Mouse (Mus musculus) MEL-GATA-1-ER (cell line): Measurements from ENCODE around the gene Lrrn4cl.
A peak's percentile ranks its signal among the peaks of the same experiment; 100 is the strongest.
"Not testable (repeated sequence)": the region's sequence is repeated elsewhere in the genome, so short reads cannot be mapped to it uniquely, and the experiment has no call there.

ENCODE experiments used
- DNase-seq: peaks from one replicate; pipeline ENCODE4 v3.0.0-alpha.2; 2012; ENCODE audit warnings: low read depth; ENCODE audit errors: extremely low read depth

Lrrn4cl gene

DNA sequence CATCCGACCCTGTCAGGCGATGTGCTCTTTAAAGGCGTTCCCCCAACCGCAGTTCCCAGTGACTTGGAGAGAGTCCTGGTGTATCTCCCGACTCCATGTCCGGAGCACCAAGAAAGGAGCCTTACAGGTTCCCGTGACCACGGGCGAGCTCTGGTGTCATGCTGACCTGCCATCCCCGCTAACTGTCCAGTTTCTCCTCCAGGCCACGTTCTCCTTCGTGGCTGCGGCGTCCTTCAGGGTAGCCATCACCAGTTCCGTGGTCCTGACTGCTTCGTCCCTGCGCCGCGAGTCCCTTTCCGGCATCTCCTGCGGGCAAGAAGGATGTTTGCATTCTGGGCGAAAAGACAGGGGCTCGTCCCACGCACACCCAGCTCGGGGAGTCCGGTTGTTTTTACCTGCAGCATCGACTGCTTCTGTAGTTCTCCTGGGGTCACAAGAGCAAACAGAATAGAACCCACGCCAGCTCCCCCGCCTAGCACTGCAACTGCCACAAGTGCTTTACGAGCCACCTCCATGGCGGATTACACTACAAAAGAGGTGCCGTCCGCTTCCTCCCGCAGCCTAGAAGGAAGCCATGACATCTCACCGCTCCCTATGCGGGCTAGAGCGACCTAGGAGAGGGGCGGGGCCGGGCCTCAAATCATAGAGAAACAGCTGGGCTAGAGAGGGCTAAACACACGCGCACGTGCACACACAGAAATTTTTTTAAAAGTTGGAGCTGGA lies 29.9 kb downstream of the Lrrn4cl start, which contains the start of gene Uqcc3:
Gene Uqcc3 (minus strand): TSS at position 613 of the 723 bp plus-strand sequence.
- DNase-seq = peak; percentile 81

DNA sequence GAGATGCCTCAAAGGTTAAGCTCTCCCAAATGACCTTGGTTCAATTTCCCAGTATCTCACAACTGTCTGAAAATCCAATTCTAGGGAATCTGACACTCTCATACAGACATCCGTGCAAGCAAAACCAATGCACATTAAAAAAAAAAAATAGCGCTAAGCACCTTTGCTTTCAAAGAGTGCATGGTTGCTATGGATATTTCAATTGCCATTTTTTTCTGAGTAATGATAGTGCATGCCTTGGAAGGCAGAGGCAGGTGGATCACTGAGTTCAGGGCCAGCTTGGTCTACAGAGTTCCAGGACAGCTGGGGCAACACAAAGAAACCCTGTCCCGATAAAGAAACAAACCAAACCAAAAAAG lies 30.4 kb downstream of the Lrrn4cl start:
- no peak for DNase-seq

DNA sequence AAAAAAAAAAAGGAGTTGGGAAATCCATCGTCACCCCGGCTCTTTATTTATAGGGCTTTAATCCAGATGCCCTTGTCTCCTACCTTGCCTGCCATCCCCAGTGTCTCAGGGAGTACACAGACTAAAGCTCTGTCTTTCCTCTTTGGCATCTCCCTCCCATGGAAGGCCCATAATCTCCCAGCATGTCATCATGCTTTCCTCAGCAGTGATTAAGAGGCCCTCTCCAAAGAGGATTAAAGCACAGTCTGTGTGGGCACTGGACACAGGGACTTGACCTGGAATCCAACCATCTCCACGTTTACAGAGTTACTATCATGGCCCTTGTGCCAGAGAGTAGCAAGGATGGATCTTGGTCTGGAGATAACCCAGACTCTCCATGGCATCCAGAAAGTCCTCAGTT lies 33.0 kb downstream of the Lrrn4cl start, which contains the start of the genes Lbhd1 and Gm49403:
Gene Lbhd1 (plus strand): TSS at position 117 of the 400 bp plus-strand sequence.
Gene Gm49403 (plus strand): TSS at position 315 of the 400 bp plus-strand sequence.
- no peak for DNase-seq

DNA sequence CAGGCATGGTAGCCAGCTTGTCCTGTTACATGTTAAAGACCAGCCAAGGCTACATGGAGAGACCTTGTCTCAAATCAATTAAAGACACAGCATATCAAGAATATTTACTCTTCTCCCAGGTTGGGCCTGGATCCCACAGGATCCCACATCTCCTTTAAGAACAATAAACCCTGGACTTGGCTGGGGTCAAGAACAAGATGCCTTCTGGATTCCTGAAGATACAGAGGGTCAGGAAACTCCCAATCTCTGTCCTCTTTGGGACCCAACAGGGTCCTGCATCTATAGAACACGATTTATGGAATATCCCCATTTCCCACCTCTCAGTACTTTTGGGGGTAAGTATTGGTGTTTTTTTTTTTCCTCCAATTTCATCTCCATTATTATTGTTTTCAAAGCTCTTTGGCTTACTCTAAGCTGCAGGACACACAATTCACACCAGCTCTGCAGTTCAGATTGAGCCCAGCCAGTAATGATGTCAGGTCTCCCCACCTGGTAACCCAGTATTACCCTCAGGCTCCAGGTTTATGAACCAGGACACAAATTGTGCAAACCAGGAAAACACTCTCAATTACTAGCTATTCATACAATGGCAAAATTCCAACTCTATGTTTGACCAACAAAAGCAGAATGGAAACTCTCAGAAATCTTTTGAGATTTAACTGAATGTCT lies 36.5 kb downstream of the Lrrn4cl start:
- DNase-seq = no peak

DNA sequence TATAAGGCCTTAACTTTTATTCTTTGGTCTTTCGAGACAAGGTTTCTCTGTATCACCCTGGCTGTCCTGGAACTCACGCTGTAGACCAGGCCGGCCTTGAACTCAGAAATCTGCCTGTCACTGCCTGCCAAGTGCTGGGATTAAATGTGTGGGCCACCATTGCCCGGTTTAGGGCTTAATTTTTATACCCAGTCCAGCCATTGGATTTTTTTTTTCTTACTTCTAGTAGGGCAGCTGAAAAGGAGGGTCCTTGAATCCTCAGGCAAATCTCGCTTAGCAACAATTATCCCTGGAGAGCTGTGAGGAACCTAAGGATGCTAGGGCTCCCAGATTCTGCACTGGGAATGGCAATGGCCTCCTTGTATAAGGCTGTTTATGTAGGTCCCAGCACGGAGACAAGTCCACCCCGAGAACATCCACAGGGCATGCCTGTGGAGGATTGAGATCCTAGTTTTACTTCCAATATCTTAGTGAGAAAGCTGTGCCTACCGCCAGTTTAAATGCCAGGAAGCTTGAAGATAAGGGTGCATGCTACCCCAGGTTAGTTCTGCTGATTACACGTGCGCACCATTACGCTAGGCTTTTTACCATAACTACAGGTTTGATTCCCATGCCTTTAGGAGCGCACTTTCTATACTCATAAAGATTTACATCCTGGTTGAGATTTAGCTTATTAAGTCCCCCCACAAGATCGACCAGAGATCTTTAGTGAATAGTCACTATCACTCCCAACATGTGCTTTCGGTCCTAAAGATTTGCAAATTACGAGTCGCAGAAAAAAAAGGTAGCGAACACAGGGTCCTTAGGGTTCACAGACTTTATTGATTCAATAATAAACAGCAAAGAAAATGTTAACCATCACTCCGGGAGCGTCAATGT lies 37.3 kb downstream of the Lrrn4cl start:
- DNase-seq = no peak

DNA sequence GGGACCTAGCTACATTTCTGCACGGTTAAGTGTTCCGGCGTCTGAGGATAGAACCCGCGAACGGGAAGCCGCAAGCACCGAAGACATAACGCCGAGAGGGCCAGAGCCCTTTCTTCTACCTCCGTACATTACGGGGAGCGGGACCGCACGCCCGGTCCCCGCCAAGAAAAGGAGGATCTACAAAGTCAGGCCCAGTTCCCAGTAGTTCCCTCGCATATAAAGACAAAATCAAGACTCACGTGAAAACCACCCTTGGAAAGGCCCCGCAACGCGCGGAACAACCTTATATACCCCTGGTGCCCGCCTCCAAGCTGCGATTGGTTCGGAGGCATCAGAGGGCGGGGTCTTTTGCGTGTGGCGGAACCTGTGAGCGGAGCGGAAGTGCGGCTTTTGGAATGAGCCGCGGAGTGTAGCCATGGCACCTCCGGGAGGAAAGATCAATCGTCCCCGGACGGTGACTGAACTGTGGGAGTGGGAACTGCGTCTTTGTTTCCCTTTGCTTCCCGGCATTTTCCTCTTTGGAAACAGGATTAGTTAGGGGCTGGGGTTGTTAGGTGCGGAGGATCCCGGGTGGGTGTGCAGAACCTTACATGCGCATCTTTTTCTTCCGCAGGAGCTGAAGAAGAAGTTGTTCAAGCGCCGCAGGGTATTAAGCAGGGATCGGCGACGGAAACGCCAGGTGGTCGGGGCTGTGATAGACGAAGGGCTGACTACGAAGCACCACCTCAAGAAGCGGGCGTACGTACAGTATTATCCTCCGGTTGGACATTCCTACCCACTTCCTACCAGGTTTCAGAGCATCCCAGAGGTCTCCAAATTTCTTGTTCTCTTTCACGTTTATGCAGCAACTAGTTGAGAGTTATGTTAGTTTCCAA lies 38.2 kb downstream of the Lrrn4cl start, which contains the start of the genes 1810009A15Rik and Gm49416:
Gene 1810009A15Rik (plus strand): TSS at position 343 of the 875 bp plus-strand sequence.
Gene Gm49416 (plus strand): TSS at position 416 of the 875 bp plus-strand sequence.
- DNase-seq = peak; percentile 92

DNA sequence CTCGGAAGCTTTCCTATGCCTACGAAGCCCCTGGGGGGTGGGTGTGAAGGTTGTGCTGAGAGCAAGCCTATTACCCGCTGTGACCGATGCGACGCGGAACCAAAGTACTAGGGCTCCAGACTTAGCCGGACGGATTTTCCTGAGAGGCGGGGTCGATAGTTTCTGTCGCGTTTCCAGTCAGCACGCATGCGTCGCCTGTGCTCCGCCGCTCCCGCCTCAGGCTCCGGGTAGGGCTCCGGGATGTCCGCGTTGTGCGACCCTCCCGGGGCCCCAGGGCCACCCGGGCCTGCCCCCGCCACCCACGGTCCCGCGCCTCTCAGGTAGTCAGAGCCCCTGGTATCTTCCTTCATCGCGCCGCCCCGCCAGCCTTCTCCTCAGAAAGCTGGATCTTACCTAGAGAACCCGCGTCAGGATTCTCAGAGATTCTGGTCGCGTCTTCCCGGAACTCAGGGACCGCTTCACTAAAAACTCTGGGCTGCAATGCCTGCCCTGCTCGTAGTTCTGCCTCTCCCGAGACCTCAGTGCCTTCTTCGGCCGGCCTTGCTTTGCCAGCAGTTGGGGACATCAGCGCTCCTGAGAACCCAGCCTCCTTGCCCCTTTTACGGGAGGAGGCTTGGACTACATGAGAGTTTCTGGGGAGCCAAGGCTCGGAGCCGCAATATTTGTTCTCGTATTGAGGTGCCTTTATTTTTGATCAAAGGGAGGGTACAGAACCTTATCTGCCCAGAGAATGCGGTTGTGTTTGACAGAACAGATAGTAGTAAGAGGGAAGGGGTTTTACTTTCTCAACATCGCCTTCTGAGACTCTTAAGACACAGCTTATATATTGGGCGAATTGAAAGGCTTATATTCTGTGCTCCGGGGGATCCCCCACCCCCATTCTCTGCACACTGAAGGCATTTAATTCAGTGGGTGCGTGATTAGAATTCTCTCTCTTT lies 42.5 kb downstream of the Lrrn4cl start, which contains the start of gene Ints5:
Gene Ints5 (plus strand): TSS at position 177 of the 938 bp plus-strand sequence.
- DNase-seq = peak; percentile 85

DNA sequence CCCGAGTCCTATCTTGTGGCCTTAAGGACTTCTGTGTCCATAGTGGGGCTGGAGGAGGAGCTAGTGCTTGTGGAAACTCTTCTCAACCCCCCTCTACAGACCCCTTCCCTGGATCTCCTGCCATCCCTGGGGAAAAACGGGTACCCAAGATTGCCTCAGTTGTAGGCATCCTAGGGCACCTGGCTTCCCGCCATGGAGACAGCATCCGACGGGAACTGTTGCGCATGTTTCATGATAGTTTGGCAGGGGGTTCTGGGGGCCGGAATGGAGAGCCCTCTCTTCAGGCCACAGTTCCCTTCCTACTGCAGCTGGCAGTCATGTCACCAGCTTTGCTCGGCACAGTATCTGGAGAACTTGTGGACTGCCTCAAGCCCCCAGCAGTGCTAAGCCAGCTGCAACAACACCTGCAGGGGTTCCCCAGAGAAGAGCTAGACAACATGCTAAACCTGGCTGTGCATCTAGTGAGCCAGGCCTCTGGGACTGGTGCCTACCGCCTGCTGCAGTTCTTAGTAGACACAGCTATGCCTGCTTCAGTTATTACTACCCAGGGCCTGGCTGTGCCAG lies 44.9 kb downstream of the Lrrn4cl start:
- DNase-seq = no peak

DNA sequence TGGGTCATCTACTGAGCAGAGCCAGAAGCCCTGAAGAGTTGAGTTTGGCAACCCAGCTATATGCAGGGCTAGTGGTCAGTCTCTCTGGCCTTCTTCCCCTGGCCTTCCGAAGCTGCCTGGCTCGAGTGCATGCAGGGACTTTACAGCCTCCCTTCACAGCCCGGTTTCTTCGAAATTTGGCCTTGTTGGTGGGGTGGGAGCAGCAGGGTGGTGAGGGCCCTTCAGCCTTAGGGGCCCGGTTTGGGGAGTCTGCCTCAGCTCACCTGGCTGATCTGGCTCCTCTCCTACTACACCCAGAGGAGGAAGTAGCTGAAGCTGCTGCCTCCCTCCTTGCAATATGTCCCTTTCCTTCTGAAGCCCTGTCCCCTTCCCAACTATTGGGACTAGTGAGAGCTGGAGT lies 45.7 kb downstream of the Lrrn4cl start:
- not testable (repeated sequence) for DNase-seq

DNA sequence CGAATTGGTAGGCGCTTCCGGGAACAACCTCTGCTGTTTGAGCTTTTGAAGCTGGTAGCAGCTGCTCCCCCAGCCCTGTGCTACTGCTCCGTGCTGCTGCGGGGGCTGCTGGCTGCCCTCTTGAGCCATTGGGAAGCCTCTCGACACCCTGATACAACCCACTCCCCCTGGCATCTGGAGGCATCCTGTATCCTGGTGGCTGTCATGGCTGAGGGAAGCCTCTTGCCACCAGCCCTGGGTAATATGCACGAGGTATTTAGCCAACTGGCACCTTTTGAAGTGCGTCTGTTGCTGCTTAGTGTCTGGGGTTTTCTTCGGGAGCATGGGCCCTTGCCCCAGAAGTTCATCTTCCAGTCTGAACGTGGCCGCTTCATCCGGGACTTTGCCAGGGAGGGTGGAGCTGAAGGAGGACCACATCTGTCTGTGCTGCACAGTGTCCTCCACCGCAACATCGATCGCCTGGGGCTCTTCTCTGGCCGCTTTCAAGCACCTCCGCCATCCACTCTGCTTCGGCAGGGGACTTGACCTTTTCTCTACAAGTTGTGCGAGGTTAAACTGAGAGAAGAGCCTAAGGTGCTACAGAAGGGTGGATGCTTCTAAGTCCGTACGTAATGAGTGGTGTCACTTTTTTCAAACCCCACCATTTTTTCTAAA lies 46.8 kb downstream of the Lrrn4cl start:
- DNase-seq = not testable (repeated sequence)

DNA sequence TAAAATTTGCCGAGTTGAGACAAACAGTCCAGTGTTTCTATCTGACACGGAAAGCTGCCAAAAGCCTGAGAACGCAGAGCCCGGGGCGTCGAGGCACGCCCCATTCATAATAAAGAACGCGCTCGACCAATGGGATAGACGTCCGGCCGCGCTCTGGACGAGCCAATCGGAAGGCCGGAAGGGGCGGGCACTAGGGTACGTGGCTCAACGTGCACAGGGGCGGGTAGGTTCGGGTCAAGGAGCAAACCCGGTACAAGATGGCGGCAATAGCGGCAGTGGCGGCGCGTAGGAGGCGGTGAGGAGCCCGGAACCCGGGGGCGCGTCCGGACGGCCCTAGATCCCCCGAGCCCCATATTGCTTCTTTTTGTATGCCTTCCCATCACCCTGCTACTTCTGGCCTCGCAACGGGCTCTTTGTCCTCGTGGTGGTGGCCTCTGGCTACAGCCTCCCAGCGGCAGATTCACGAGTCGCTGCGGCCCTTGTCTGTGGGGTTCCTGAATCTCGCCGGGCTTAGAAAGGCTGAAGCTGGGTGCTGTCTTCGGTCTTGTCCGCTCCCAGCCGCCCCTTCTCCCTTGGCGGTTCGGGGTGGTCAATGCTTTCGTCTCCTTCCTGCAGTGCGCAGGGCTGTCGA lies 47.4 kb downstream of the Lrrn4cl start, which contains the start of gene Ganab:
Gene Ganab (plus strand): TSS at position 207 of the 631 bp plus-strand sequence.
- peak; percentile 91 for DNase-seq

DNA sequence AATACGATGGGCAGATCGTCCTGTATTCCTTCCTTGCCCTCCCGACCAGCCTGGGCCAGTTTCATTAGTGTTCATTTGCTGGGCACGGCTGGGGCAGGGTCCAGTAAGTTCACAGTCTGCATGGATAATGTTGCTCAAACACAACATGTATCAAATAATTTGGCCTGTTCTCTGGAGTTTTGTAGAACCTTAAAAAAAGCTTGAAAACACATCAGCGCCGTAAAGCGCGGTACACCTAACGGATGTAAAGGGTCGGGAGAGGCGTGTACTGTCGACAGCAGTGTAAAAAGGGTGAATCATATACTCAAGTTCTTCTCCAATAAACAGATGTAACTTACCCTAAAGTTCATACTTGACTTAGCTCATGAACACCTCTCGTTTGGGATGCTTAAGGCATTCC lies 48.0 kb downstream of the Lrrn4cl start:
- DNase-seq = no peak

DNA sequence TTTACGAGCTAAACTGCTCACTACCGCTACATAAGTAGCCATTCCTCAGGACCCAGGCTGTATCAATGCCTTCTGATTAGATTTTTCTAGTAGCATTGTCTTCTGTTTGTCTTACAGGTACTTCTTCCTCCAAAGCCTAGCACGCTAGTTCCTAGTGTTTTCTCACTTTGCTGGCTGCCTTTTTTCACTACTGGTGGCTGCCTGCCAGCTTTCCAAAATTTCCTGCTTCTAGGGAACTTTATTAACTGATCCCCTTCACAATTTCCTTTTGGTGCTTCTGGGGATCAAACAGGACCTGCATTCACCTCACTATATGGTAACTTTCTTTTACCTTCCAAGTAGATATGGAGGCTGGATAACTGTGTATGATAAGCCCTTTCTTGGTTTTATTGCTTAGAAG lies 48.5 kb downstream of the Lrrn4cl start:
- no peak for DNase-seq

DNA sequence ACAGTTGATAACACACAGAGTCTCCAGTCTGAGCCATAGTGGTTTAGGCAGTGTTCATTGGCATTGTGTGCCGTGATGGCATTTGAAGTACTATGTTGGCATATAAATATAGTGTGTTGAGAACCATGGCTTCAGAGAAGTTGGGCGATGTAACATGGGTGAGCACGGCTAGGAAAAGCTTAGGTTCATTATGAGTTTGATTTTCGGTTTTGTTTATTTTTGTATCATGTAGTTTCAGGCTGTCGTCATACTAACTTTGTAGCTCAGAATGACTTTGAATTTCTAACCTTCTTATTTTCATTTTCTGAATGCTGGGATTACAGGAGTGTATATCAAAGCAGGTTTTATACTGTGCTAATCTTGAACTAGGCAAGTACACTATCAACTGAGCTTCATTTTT lies 52.8 kb downstream of the Lrrn4cl start:
- DNase-seq = no peak
